Mouse (Mus musculus): ENCODE measurements around the gene Stard9. TPM values are rescaled to one million over a fixed set of nuclear protein-coding genes. Genes with fewer than 3 reads are reported as not detected.
A peak's percentile ranks its signal among the peaks of the same experiment; 100 is the strongest.

Stard9 gene
- total and polyA plus RNA-seq, 3 experiments, result 0.50 to 1.1 TPM; not detected in 1

DNA sequence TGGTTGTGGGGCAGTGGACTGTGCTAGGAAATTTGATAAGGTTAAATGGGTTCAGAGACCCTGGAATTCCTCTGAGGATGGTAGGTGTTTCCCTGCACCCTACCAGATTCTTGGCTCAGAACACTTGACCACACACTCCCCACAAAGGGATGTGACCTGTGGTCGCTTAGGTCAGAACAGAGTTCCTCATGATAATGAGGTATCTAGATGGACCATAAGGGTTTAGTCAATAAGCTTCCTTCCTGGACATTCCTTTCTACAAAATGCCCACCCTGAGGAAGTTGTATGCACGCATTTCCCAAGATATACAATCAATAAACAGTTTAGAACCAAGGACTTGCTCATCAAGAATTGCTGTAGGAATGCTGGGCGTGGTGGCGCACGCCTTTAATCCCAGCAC lies 27.0 kb downstream of the Stard9 start:
- H3K9me3 ChIP-seq (replicated peaks; ENCODE audit: insufficient read depth, low read length), result no peaks in the 10 kb centered on the region
- no peaks in the 10 kb centered on the region for H3K79me2 ChIP-seq (ENCODE audit: control insufficient read depth, insufficient read depth, low read length, poor library complexity)
- TF ChIP-seq TBP (IDR thresholded peaks at IDR 0.05; ENCODE audit: low read depth, low read length) (no peak), GATA1 (IDR thresholded peaks at IDR 0.05; ENCODE audit: low read depth, low read length) (no peak), RCOR1 (IDR thresholded peaks at IDR 0.05; ENCODE audit: low read depth, low read length) (no peak), ELF1 (IDR thresholded peaks at IDR 0.05; ENCODE audit: low read depth, low read length) (no peak), CHD2 (IDR thresholded peaks at IDR 0.05; ENCODE audit: low read length) (no peak), POLR2A (IDR thresholded peaks at IDR 0.05; ENCODE audit: control insufficient read depth in 1 of 2, insufficient read depth in 1 of 2, low read depth in 1 of 2, low read length in 2 of 2, poor library complexity in 1 of 2) (no peak), ETS1 (IDR thresholded peaks at IDR 0.05; ENCODE audit: low read depth, low read length) (no peak), CTCF (IDR thresholded peaks at IDR 0.05 in 2 of 3, conservative IDR thresholded peaks at IDR 0.05 in 1 of 3; ENCODE audit: control insufficient read depth in 1 of 3, insufficient read depth in 1 of 3, low read depth in 2 of 3, low read length in 3 of 3, poor library complexity in 1 of 3, severe bottlenecking in 1 of 3) (no peak), NRF1 (IDR thresholded peaks at IDR 0.05; ENCODE audit: insufficient read depth, low read depth, low read length, poor library complexity, severe bottlenecking) (no peak), USF1 (IDR thresholded peaks at IDR 0.05; ENCODE audit: low read depth, low read length) (no peak), SIN3A (IDR thresholded peaks at IDR 0.05; ENCODE audit: low read length) (no peak), HCFC1 (IDR thresholded peaks at IDR 0.05; ENCODE audit: low read depth, low read length) (no peak), MXI1 (IDR thresholded peaks at IDR 0.05; ENCODE audit: low read depth, low read length) (no peak), RAD21 (IDR thresholded peaks at IDR 0.05; ENCODE audit: low read depth, low read length) (no peak), MAFK (IDR thresholded peaks at IDR 0.05; ENCODE audit: borderline replicate concordance, low read depth, low read length) (no peak), ZKSCAN1 (IDR thresholded peaks at IDR 0.05; ENCODE audit: low read depth, low read length) (no peak), POLR2AphosphoS5 (IDR thresholded peaks at IDR 0.05; ENCODE audit: borderline replicate concordance, low read depth, low read length) (no peak), POLR2AphosphoS2 (IDR thresholded peaks at IDR 0.05; ENCODE audit: low read length) (no peak)
- H3K4me1 ChIP-seq (ENCODE audit: control insufficient read depth in 1 of 2, insufficient read depth in 2 of 2, low read length in 2 of 2), result peaks cover 18 to 38% of the 10 kb centered on the region in 2 experiments
- DNase-seq (ENCODE audit: low read depth, low spot score), result no peak
- no peak overlapping the region for H3K4me3 ChIP-seq (ENCODE audit: control insufficient read depth in 1 of 2, insufficient read depth in 1 of 2, low read depth in 2 of 2, low read length in 2 of 2)
- no peak overlapping the region for H3K9ac ChIP-seq (ENCODE audit: control insufficient read depth, low read depth, low read length, poor library complexity, severe bottlenecking)
- no peak overlapping the region for H3K27ac ChIP-seq (ENCODE audit: control insufficient read depth, low read depth, low read length)
- H3K27me3 ChIP-seq (ENCODE audit: control insufficient read depth in 1 of 2, insufficient read depth in 2 of 2, low read length in 2 of 2), result no peaks in the 10 kb centered on the region
- peaks cover 0 to 40% of the 10 kb centered on the region in 2 experiments; a peak in 2 of 4 replicates for H3K36me3 ChIP-seq (ENCODE audit: control insufficient read depth in 1 of 2, insufficient read depth in 2 of 2, low read length in 2 of 2)

DNA sequence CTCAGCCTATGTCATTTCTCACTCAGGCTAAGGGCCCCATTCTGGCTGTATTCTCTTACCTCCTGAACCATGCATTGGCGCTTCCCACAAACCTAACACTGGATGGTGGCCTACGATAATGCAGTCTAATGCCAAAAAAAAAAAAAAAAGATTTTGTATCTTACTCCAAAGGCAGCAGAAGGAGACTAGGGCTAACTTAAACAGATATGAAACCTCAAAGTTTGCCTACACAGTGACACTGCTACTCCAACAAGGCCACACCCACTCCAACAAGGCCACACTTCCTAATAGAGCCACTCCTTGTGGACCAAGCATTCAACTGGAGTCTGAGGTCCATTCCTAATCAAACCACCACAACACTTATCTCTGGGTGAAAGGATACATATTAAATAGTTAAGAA lies 27.8 kb downstream of the Stard9 start:
- Histone ChIP-seq H3K27me3 (ENCODE audit: control insufficient read depth in 1 of 2, insufficient read depth in 2 of 2, low read length in 2 of 2) (no peaks in the 10 kb centered on the region), H3K36me3 (ENCODE audit: control insufficient read depth in 1 of 2, insufficient read depth in 2 of 2, low read length in 2 of 2) (peaks cover 0 to 48% of the 10 kb centered on the region in 2 experiments; a peak in 2 of 4 replicates), H3K79me2 (ENCODE audit: control insufficient read depth, insufficient read depth, low read length, poor library complexity) (no peaks in the 10 kb centered on the region), H3K9ac (ENCODE audit: control insufficient read depth, low read depth, low read length, poor library complexity, severe bottlenecking) (no peak overlapping the region), H3K27ac (ENCODE audit: control insufficient read depth, low read depth, low read length) (peak overlapping the region; percentile 65), H3K4me1 (ENCODE audit: control insufficient read depth in 1 of 2, insufficient read depth in 2 of 2, low read length in 2 of 2) (peaks cover 23 to 42% of the 10 kb centered on the region in 2 experiments), H3K4me3 (ENCODE audit: control insufficient read depth in 1 of 2, insufficient read depth in 1 of 2, low read depth in 2 of 2, low read length in 2 of 2) (no peak overlapping the region), H3K9me3 (replicated peaks; ENCODE audit: insufficient read depth, low read length) (no peaks in the 10 kb centered on the region)
- peak; percentile 81 for DNase-seq (ENCODE audit: low read depth, low spot score)
- no peak for TF ChIP-seq POLR2AphosphoS2 (IDR thresholded peaks at IDR 0.05; ENCODE audit: low read length)
- no peak for TF ChIP-seq POLR2AphosphoS5 (IDR thresholded peaks at IDR 0.05; ENCODE audit: borderline replicate concordance, low read depth, low read length)
- TF ChIP-seq MAX (IDR thresholded peaks at IDR 0.05; ENCODE audit: low read length), result peak; percentile 55; the same call in 1 of the 2 replicates
- TF ChIP-seq CHD1 (IDR thresholded peaks at IDR 0.05; ENCODE audit: low read depth, low read length), result no peak
- TF ChIP-seq MYC (IDR thresholded peaks at IDR 0.05; ENCODE audit: low read depth, low read length), result peak; percentile 62; the same call in 1 of the 2 replicates
- 0 out of 2 replicates have a peak, but pooled peaks have one; percentile 32 for TF ChIP-seq BHLHE40 (IDR thresholded peaks at IDR 0.05; ENCODE audit: borderline replicate concordance, low read depth, low read length)
- TF ChIP-seq ETS1 (IDR thresholded peaks at IDR 0.05; ENCODE audit: low read depth, low read length), result peak; percentile 85
- TF ChIP-seq TCF12 (IDR thresholded peaks at IDR 0.05; ENCODE audit: low read depth, low read length), result peak; percentile 93
- no peak for TF ChIP-seq MXI1 (IDR thresholded peaks at IDR 0.05; ENCODE audit: low read depth, low read length)
- TF ChIP-seq NELFE (IDR thresholded peaks at IDR 0.05; ENCODE audit: low read depth, low read length), result no peak
- no peak; the same call in 1 of the 2 replicates for TF ChIP-seq ZC3H11A (IDR thresholded peaks at IDR 0.05; ENCODE audit: low read depth, low read length)
- TF ChIP-seq POLR2A (IDR thresholded peaks at IDR 0.05; ENCODE audit: control insufficient read depth in 1 of 2, insufficient read depth in 1 of 2, low read depth in 1 of 2, low read length in 2 of 2, poor library complexity in 1 of 2), result no peak
- TF ChIP-seq GATA1 (IDR thresholded peaks at IDR 0.05; ENCODE audit: low read depth, low read length), result peak; percentile 91
- peak; percentile 82 to 91 for TF ChIP-seq EP300 (IDR thresholded peaks at IDR 0.05; ENCODE audit: low read depth in 1 of 2, low read length in 2 of 2)
- TF ChIP-seq GABPA (IDR thresholded peaks at IDR 0.05; ENCODE audit: low read depth, low read length), result no peak
- no peak for TF ChIP-seq KAT2A (conservative IDR thresholded peaks at IDR 0.05; ENCODE audit: low read depth, low read length)
- peak; percentile 43; the same call in 1 of the 2 replicates for TF ChIP-seq MYB (IDR thresholded peaks at IDR 0.05; ENCODE audit: low read depth, low read length)
- 0 out of 2 replicates have a peak, but pooled peaks have one; percentile 10 for TF ChIP-seq MEF2A (IDR thresholded peaks at IDR 0.05; ENCODE audit: extremely low read depth, insufficient replicate concordance, low read depth, low read length, poor library complexity, severe bottlenecking)
- no peak for TF ChIP-seq RAD21 (IDR thresholded peaks at IDR 0.05; ENCODE audit: low read depth, low read length)
- TF ChIP-seq SMC3 (IDR thresholded peaks at IDR 0.05; ENCODE audit: low read depth, low read length), result 0 out of 2 replicates have a peak, but pooled peaks have one; percentile 1
